9 mouse cellular contexts compared by ENCODE assay signal in genomic region chr10:74937003-74937790, GRCm38 (mm10). TPM values are rescaled to one million over a fixed set of nuclear protein-coding genes. Genes with fewer than 3 reads are reported as not detected.
DNase-seq lines count a peak whose midpoint lies in the region; TF ChIP-seq lines count a peak whose summit lies in the region.
"Had no signal": no experiment of that assay in that cellular context is flagged by ENCODE, and none has a peak within 500 bp of the region (broad histone marks: within the 10 kb centered on the region; RNA-seq: fewer than 3 reads in every experiment).

No protein-coding gene starts in this region.

- H3K9me3 ChIP-seq in heart, embryonic 10.5 days: no peaks in the 10 kb centered on the region
- H3K9me3 ChIP-seq in E14TG2a.4 (ENCODE audit: low read length): no peaks in the 10 kb centered on the region
- no peaks in the 10 kb centered on the region for H3K9me3 ChIP-seq in megakaryocyte, embryonic 14.5 days
- H3K9me3 ChIP-seq: liver, embryonic 15.5 days had no signal

- no peak overlapping the region for H3K27ac ChIP-seq in heart, embryonic 10.5 days
- H3K27ac ChIP-seq in kidney, adult 2 months (ENCODE audit: insufficient read depth, low read depth, low read length): no peak overlapping the region
- H3K27ac ChIP-seq: liver, embryonic 15.5 days had no signal

- H3K27me3 ChIP-seq in heart, embryonic 10.5 days (ENCODE audit: insufficient read depth, poor library complexity, severe bottlenecking): no peaks in the 10 kb centered on the region
- H3K27me3 ChIP-seq in E14TG2a.4 (ENCODE audit: insufficient read depth, low read length): no peaks in the 10 kb centered on the region
- H3K27me3 ChIP-seq in kidney, adult 2 months (replicated peaks; ENCODE audit: control insufficient read depth, insufficient read depth, low read length): no peaks in the 10 kb centered on the region
- H3K27me3 ChIP-seq in megakaryocyte, embryonic 14.5 days (replicated peaks): peaks cover 24% of the 10 kb centered on the region
- H3K27me3 ChIP-seq: liver, embryonic 15.5 days had no signal

- DNase-seq in heart, embryonic 10.5 days (ENCODE audit: low spot score): peak; percentile 76
- no peak for DNase-seq in heart, postnatal 36 days
- DNase-seq in embryo, embryonic 11 days: peak; percentile 63
- peak; percentile 38 for DNase-seq in kidney, adult 2 months
- DNase-seq in right cerebral cortex, postnatal 36 days (ENCODE audit: low spot score in 2 of 2): no peak
- DNase-seq in gastrocnemius, adult 8-10 months (ENCODE audit: low spot score in 2 of 2): no peak

- intact Hi-C loops in heart, postnatal 36 days (cut with DNase I): loop anchor here (1.0 to 5.0 kb wide), 2 partner anchors 84 to 215 kb away; no protein-coding TSS in a partner anchor

- no peak overlapping the region for H3K4me3 ChIP-seq in heart, embryonic 10.5 days
- H3K4me3 ChIP-seq in E14TG2a.4 (replicated peaks; ENCODE audit: low read length): no peak overlapping the region
- no peak overlapping the region for H3K4me3 ChIP-seq in kidney, adult 2 months (ENCODE audit: insufficient read depth, low read depth, low read length)
- peak overlapping the region; percentile 76 for H3K4me3 ChIP-seq in megakaryocyte, embryonic 14.5 days (replicated peaks)
- H3K4me3 ChIP-seq: liver, embryonic 15.5 days had no signal

- TF ChIP-seq POLR2A in kidney, adult 2 months (IDR thresholded peaks at IDR 0.05; ENCODE audit: low read depth, low read length): no peak

- no peaks in the 10 kb centered on the region for H3K4me1 ChIP-seq in heart, embryonic 10.5 days
- H3K4me1 ChIP-seq in E14TG2a.4 (replicated peaks; ENCODE audit: low read depth, low read length): peaks cover 10% of the 10 kb centered on the region; the same call in 1 of the 2 replicates
- no peaks in the 10 kb centered on the region for H3K4me1 ChIP-seq in kidney, adult 2 months (ENCODE audit: control insufficient read depth, insufficient read depth, low read length)
- peaks cover 93% of the 10 kb centered on the region for H3K4me1 ChIP-seq in megakaryocyte, embryonic 14.5 days
- H3K4me1 ChIP-seq: liver, embryonic 15.5 days had no signal

- H3K36me3 ChIP-seq in heart, embryonic 10.5 days: no peaks in the 10 kb centered on the region
- no peaks in the 10 kb centered on the region for H3K36me3 ChIP-seq in E14TG2a.4 (ENCODE audit: insufficient read depth, low read length)
- H3K36me3 ChIP-seq in kidney, adult 2 months (ENCODE audit: control insufficient read depth, insufficient read depth, low read length): no peaks in the 10 kb centered on the region
- H3K36me3 ChIP-seq in megakaryocyte, embryonic 14.5 days (replicated peaks; ENCODE audit: low read length): no peaks in the 10 kb centered on the region
- H3K36me3 ChIP-seq: liver, embryonic 15.5 days had no signal

- peak; percentile 33 for TF ChIP-seq CTCF in E14TG2a.4 (conservative IDR thresholded peaks at IDR 0.05; ENCODE audit: low read length)
- peak; percentile 91 for TF ChIP-seq CTCF in kidney, adult 2 months (conservative IDR thresholded peaks at IDR 0.05; ENCODE audit: insufficient read depth, insufficient read length, low read depth, low read length)

- WGBS in heart, embryonic 10.5 days: 78% methylated on average over 10 of the region's 10 CpGs
- 83% methylated on average over 10 of the region's 10 CpGs for WGBS in kidney, adult 2 months

RNA-seq across cellular contexts. Expression of gene Gnaz, which starts 29.8 kb away (rescaled TPM):
- 2.0 and 4.2 TPM in 2 replicates for polyA plus RNA-seq in heart, embryonic 10.5 days (2016; fragmentation: Nextera tagmentation; extraction: Ambion mirVana)
- total RNA-seq in heart, postnatal 36 days (2021): under 1 TPM; 0.43 to 0.58 TPM
- 4.4 and 5.0 TPM in 2 replicates for polyA plus RNA-seq in kidney, adult 2 months (2012; rRNA removed)
- 224 and 350 TPM in 2 replicates for polyA plus RNA-seq in megakaryocyte, embryonic 14.5 days (2012; ENCODE audit: insufficient read depth, low replicate concordance)
- total RNA-seq in gastrocnemius, adult 8-10 months (2022): under 1 TPM; 0.19 to 0.94 (median 0.37) TPM

Comparison
In these comparisons a context has a peak if more than half of its experiments do, and no peak if none do; other contexts are left out.
1. DNase-seq: peak in heart, embryonic 10.5 days (single experiment), embryo, embryonic 11 days (single experiment) and kidney, adult 2 months (single experiment); none in heart, postnatal 36 days (0 of 2), right cerebral cortex, postnatal 36 days (0 of 2) and gastrocnemius, adult 8-10 months (0 of 2).
2. RNA of gene Gnaz, which starts 29.8 kb away (polyA plus RNA-seq): 224 to 350 TPM in megakaryocyte, embryonic 14.5 days; 4.4 to 5.0 TPM in kidney, adult 2 months and 2.0 to 4.2 TPM in heart, embryonic 10.5 days; every median in the first group is over 10 times any median in the second.